Mouse (Mus musculus) forelimb bud, embryonic 11.5 days (tissue): Measurements from ENCODE around the gene Inpp5f.
A peak's percentile ranks its signal among the peaks of the same experiment; 100 is the strongest.
"Not testable (repeated sequence)": the region's sequence is repeated elsewhere in the genome, so short reads cannot be mapped to it uniquely, and the experiment has no call there.

ENCODE experiments used
- DNase-seq: peaks from one replicate; pipeline ENCODE4 v3.0.0-alpha.2; 2012; ENCODE audit warnings: low read depth, low spot score

Inpp5f gene

GRCm38 (mm10) chr7:128656970-128657369 is 45.8 kb downstream of the Inpp5f start:
- DNase-seq, result no peak

DNA sequence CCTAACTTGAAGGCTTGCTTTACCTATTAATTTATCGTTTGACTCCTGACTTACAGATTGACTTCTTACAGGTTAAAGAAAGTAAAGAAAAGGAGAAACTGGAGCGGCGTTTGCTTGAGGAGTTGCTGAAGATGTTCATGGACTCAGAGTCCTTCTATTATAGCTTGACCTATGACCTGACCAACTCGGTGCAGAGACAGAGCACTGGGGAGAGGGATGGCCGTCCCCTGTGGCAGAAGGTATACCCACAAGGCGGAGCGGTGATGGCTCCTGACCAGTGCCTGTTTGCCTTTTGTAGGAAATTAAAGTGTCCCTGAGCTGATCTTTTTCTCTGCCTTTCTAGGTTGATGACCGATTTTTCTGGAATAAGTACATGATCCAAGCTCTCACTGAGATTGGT is 52.8 kb downstream of the Inpp5f start:
- DNase-seq, result no peak

- no peak for DNase-seq
These were observed 53.8 kb downstream of the Inpp5f start for GRCm38 (mm10) chr7:128664861-128665377.

DNA sequence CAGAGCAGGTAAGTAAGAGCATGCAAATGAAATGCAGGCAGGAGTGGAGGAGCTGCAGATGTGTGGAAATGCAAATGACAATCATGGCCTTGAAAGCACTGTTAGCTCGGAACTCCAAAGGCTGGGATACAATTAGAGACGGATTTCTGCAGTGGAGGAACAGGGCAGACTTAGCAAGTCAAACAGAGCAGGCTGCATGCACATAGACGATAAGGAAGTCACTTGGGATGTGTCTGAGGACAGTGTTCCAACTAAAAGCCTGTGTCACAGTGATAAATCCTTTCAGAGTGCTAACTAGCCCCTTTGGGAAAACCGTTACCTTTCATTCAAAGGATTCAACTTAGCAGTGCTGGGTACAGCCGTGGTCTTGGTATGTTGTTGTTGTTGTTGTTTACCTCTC is 56.7 kb downstream of the Inpp5f start:
- DNase-seq, result no peak

GRCm38 (mm10) chr7:128668831-128669230 is 57.7 kb downstream of the Inpp5f start:
- DNase-seq, result no peak

- peak; percentile 29 for DNase-seq
These were observed 60.8 kb downstream of the Inpp5f start for GRCm38 (mm10) chr7:128671952-128672351.

- peak; percentile 20 for DNase-seq
These were observed 61.4 kb downstream of the Inpp5f start for GRCm38 (mm10) chr7:128672408-128673010.

DNA sequence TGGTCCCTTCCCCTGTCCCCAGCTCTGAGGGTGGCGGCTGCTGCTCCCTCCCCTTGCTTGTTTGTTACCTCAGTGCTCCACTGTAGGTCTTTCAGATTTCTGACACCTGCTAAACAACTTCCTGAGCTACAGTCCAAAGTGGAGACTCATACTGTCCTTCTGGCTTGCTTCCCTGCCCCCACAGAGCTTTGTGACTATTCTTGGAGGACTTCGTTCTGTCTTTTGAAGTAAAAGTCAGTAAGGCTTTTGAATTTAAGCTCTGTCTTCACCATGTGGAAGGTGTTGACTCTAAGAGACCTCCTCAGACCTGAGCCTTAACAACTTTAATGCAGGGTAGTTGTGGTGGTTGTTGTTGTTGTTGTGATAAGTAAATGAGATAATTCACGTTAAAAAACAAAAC is 67.4 kb downstream of the Inpp5f start:
- no peak for DNase-seq

GRCm38 (mm10) chr7:128687821-128688564 is 76.9 kb downstream of the Inpp5f start:
- peak; percentile 49 for DNase-seq

- no peak for DNase-seq
These were observed 78.2 kb downstream of the Inpp5f start for GRCm38 (mm10) chr7:128689347-128689746.

DNA sequence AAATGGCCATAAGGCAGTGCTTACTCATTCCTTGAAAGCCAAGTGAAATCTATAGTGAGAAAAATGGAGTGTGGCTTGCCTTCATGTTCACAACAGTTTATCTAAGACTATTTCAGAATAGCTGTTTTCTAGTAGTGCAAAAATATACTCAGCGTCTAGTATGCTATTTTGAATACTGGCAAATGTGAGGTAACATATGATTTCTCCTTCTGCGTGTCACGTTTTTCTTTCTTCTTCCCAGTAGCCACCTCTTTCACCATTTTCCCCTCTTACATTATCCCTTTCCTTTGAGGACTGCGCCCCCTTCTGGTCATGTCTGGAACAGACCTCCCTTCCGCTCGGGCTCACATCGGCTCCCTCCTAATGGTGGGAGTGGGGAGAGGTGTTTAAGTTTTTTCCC is 78.9 kb downstream of the Inpp5f start:
- peak; percentile 80 for DNase-seq

DNA sequence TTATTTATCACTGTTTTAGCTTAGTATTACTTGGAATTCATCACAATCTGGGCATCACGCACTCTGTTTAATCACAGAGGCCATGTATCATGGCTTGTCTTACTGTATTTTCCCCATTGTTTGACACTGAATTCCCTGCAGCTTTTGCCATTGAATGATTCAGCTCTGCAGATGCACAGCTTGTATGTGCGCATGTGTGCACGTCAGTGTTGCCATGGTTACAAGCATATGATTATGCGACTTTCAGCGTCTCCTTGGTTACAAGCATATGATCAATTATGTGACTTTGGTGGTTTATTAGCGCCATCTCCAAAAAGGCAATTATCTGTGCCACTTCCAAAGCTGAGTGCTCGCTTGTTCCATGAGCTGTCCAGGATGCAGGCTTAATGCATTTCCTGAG is 79.7 kb downstream of the Inpp5f start:
- DNase-seq, result no peak

- DNase-seq, result no peak
These were observed 81.0 kb downstream of the Inpp5f start for GRCm38 (mm10) chr7:128692163-128692562.

DNA sequence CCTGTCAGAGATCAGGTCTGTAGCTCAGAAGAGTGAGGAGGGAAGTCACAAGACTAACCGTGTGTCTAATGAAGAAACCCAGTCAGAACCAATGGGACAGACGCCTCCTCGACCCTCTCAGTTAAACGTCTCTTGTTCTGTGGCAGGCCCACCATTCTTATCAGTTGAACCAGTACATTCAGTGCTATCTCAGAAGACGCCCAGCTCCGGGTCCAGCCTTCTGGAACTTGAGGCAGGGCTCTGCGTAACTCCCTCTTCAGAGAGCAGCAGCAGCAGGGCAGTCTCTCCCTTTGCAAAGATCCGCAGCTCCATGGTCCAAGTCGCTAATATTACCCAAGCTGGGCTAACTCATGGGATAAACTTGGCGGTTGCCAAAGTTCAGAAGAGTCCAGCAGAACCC is 83.7 kb downstream of the Inpp5f start:
- no peak for DNase-seq

- DNase-seq, result not testable (repeated sequence)
These were observed 88.8 kb downstream of the Inpp5f start for GRCm38 (mm10) chr7:128699959-128700358.

DNA sequence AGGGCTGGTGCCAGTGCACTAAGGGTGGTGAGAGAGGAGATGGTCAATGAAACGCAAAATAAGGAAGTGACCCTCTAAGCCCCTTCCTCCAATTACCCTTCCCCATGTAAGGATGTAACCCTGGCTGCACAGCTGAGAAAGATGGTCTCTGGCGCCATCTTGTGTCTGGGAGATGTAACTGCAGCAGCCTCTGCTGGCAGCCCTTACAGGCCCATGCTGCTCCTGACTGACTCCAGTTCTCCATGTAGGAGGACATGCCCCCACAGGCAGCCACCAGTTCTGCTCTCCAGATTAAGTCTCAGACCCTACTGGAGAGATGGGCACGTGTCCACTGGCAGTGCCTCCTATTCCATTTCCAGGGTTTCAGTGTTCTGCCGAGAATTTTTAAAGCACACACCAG is 94.6 kb downstream of the Inpp5f start:
- DNase-seq, result peak; percentile 74

DNA sequence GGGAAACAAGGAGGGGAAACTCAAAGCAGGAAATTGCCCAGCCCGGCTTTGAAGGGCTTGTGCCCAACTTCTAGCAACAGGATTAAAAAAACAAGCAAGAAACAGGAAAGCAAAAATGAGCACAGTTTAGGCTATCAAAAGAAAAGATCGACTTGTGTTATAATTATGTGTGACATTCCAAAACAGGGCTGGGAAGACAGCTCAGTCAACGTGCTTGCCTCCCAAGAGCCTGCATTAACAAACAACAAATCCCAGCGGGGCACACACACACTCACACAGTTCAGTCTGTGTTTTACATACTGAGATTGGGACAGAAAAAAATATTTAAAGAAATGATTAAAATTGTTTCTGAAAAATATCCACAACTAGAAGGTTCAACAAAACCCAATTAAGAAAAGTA is 106.9 kb downstream of the Inpp5f start:
- DNase-seq, result no peak

DNA sequence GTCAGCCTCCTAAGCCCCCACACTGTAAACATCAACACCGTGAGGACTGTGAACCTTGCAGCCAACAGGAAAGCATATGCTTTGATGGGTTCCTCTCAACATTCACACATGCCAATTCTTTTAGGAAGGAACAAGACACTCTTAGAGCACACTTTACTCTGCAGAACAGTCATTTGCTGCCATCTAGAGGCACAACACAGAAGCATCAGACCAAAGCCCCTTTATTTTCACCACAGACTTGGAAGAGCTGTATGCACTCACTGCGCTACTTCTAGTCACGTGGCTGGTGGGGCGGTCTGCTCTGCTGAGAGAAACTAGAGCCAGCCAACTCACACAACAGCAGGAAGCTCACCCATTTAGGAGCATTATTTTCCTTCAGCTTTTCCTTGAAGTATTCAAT is 113.6 kb downstream of the Inpp5f start:
- peak; percentile 62 for DNase-seq

DNA sequence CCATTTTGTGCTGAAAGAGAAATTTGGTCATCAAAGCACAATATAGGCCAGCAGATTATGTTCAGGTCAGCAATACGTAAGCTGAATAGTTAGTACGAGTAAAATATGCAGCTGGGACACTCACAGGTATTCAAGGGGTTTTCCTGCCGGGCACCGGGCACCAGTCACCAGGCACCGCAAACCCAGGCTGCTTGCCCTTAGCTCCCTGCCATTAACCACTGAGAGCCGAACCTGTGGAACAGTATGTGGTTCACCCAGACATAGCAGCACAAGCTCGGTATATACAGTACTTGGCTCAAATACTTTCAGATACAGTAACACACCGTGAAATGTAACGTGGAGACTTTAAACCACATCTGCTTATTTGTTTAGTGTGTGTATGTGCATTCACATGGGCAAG is 114.1 kb downstream of the Inpp5f start:
- DNase-seq, result no peak

DNA sequence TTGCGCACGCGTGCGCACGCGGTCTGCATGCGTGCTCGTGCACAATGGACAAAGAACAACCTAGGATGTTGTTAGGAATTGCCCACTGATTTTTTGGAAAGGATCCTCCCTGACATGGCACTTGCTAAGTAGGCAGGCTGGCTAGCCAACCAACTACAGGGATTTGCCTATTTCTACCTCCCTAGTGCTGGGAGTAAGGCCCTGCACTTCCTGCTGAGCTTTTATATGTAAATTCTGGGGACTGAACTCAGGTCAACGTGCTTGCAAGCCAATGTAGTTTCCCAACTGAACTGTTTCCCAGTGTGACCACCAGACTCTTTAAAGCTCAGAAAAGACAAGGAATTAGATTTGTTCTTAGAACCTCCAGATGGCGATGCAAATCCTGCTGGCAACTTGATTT is 115.9 kb downstream of the Inpp5f start:
- no peak for DNase-seq

GRCm38 (mm10) chr7:128727701-128728100 is 116.6 kb downstream of the Inpp5f start:
- no peak for DNase-seq

DNA sequence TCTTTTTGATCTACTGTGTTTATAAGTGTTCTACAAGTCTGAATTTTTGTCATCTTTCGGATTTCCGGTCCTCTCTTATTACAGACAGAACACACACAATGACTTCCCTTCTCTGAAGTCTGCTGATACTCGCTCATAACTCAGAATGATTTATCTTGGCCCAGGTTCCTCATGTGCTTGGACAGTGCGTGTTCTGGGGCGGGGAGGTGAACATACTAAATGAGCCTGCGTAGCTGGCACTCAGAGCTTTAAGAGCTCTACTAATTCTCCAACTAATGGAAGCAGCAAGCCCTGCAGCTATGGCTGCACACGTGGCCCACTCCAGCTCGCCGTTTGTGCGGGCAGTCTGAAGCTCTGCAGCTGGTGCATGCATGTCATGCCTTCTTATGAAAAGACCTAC is 117.6 kb downstream of the Inpp5f start:
- DNase-seq, result no peak

DNA sequence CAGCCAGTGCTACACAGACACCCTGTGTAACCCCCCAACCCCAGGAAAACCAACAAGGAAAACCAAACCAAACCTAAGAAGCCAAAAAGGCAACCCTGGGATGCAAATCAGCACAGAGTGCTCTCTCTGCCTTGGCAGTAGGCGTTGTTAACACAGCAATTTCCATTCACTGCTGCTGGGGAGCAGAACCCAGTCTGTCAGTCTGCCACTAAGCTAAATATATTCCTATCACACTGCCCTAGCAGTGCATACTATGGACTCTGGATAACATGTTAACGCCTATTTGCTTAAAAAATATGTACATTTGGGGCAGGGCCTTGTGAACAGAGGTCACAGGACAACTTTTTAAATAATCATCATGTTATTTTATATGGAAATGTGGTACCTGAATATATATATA is 120.5 kb downstream of the Inpp5f start:
- no peak for DNase-seq
